Mouse (Mus musculus): Measurements from ENCODE around the gene Gys1. TPM values are rescaled to one million over a fixed set of nuclear protein-coding genes. Genes with fewer than 3 reads are reported as not detected.
"Not testable (repeated sequence)": the region's sequence is repeated elsewhere in the genome, so short reads cannot be mapped to it uniquely, and the experiment has no call there.

The Gys1 gene
- total and polyA plus RNA-seq, 3 experiments, result 46.4 to 64.0 (median 57.6) TPM

DNA sequence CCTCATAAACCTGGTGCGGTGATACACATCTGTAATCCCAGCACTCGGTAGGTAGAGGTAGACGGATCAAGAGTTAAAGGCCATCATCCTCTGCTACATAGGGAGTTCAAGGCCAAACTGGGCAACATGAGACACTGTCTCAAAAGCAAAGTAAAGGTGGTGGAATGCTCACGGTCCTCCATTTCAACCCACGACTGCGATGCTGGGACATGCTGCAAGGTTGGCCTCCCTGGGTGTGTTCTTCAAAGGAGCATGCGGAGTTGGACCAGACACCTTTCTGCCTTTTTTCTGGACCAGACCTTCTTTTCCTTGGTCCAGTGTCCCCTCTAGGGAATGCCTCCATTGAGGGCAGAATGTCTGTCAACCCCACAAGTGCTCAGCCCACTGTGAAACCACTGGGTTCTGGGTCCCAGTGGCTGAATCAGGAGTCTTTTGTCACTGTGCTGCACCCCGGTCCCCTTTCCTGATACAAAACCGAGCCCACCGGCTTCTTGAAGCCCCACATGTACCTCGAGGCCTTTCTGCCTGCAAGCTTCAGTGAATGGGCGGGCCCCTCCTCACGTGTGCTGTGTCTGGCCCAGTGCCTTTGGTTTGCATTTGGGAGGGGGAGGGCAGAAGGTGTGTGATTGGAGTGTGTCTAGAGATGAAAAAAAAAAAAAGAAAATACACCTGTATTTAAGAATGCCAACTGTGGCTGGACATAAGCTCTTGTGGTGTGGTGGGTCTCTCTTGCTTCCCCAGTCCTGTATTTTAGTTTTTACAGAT, 21.5 kb downstream of the Gys1 start:
- DNase-seq, result no peak

DNA sequence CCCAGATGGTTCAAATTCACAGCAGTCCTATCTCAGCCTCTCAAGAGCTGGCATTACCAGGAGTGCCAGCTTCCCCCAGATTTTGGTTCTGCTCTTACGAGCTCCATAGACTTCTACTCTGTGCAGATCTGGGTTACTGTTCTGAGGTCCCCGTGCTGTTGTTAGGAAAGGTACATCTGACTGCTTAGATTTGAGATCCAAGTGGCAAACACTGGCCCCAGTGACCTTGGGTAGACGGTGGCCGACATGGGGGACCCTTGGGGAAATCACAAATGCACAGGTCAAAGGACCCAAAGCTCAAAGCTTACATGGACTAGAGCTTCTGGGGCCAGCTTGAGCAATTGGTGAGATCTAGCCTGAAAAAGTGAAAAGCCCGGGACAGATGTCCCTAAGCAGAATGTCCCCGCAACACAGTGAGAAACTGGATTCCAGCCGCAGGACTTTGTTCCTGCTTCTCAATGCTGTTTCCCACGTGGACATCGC, 22.1 kb downstream of the Gys1 start:
- no peak for DNase-seq

DNA sequence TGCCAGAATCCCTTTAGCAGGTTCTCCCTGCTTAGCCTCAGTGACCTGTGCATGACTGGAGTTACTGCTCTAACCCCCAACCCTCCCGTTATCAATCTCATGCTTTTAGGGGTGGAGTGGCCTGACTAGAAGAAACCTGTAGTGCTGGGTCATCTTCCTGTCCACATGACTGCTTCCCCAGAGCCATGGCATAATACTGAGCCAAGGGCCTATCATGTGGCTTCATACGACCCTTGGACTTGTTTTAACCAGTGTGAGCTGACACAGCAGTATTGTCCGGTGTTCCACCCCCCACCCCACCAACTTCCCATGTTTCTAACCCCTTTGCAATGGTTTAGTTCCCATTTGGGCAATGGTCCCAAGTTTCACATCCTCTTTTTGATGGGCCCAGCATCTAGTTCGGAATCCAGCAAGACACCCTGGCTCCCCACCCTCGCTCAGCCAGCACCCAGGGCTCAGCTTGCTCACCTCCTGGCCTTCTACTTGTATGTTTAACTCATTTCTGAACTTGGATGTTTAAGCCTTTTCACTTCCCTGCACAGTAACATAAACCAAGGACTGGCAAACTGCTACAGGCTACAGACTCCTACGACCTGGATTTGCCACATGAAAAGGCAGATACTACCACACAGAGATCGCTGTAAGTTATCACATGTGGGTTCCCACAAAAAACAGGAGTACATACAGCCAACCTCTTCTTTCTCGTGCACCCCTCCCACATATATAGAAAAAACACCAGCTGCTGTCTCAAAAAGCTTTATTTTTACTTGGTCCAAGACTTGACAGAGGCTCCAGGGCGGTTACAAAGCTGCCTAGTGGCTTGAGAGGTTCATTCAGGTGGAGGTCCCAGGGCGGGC, 22.8 kb downstream of the Gys1 start:
- DNase-seq, result peak; percentile 68

DNA sequence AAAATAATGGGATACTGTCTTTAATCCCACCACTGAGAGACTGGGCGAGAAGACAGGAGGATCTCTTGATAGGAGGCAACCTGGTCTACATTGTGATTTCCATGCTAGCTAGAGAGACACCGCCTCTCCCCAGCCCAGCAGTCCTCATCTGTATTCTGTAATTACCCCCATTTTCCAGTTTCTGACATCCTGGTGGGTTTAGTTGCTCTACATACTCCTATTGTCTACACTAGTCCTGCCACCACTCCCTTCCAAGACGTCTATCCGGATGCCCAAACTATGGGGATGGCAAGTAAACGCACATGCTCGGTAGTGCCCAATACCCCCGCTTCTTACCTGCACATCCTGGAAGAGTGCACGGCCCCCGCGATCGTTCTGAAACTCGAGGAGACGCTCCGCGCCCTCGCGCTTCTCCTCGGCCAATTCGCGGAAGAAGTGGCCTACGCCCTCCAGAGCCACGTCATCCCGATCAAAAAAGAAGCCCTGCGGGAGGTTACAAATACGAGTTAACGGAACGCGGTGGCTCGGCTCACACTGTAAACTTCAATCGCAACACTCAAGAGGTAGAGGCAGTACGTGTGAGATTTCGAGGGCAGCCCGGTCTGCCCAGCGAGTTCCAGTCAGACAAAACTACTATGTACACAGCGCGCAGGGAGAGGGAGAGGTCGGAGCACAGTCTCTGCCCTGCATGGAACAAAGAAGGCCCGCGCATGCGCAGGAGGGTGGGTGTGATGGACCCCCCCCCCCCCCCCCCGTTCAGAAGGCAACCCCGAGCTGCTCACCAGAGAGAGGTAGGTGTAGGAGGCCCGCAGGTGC, 24.3 kb downstream of the Gys1 start:
- peak; percentile 84 for DNase-seq

DNA sequence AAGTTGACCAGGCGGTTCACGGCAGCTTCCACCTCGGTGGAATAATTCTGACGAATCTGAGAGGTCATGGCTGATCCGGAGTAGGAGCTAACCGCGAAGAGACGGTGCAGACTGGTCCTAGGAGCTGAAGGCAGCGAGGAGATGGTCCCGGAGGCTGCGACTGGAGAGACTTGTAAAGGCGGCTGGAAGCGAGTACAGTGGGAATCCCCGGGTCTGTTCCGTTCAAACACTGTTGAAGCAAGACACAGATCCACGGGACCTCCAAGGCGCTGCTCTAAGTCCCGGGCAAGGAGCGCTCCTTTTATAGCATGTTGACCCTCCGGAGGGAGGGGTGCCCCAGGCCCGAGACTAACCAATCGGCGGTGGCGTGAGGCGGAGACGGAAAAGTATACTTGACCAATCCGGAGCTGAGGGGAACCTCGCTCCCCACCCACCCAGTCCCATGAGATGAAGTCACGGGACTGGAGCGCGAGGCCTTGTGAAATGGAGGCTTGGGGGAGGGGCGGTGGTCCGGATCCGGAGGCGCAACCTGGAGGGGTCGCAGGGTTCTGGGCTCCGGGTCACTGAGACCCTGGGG, 25.0 kb downstream of the Gys1 start, which contains the start of gene Ftl1:
TSS of gene Ftl1 (minus strand) at position 321 of the 577 bp plus-strand sequence.
- DNase-seq, result peak; percentile 99

DNA sequence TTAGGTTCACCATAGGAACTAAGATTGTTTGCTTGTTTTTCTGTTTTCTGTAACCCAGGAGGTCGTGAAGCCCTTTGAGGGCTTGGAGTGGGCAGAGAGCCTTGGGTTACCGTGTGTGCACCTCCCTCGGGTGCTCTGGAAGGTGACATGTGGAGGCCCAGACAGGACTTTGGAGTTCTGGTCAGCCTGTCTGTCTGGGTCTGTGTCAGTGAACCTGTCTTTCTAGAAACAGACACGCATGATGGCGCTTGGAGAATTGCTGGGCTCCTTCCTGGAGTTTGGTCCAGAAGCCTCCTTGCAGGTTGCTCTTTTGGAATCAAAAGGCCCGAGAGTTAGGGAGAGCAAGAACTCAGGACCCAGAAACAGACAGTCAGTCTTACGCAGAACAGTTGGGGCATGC, 25.7 kb downstream of the Gys1 start:
- no peak for DNase-seq

DNA sequence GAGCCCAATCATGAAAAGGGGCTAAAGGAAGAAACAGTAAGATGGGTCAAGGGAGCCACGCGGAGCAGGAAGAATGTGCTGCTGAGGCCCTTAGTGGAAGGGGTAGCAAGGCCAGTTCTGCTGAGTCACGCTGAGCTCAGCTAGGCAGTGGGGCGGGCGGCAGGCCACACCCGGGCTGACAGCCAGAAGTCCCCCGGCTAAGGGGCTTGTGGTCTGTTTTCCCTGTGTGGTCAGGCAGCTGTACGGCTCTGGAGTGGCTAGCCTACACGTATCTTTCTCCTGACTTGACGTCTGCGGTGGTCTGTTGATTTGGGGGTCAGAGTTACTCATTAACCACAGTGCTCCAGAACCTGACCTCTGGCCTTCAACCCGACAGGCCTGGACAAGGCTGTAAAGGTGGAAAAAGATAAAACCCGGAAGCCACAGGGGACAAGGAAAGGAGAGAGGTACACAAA, 26.2 kb downstream of the Gys1 start:
- peak; percentile 91 for DNase-seq

DNA sequence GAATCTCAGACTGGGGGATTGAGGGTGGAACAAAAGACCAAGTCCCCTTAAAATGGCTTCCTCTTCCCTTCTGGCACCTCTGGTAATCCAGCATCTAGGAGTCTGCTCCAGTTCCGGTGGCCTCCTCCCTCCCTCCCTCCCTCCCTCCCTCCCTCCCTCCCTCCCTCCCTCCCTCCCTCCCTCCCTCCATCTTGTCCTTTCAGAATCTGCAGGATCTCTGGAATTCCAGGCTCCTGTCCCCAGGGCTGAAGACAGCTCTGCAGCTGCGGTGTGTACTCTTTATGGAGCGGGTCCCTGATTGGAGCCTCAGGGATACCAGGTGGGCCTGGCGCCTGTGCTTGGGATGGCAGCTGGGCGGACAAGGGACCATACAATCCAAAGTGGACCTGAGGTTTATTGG, 26.7 kb downstream of the Gys1 start:
- no peak for DNase-seq

DNA sequence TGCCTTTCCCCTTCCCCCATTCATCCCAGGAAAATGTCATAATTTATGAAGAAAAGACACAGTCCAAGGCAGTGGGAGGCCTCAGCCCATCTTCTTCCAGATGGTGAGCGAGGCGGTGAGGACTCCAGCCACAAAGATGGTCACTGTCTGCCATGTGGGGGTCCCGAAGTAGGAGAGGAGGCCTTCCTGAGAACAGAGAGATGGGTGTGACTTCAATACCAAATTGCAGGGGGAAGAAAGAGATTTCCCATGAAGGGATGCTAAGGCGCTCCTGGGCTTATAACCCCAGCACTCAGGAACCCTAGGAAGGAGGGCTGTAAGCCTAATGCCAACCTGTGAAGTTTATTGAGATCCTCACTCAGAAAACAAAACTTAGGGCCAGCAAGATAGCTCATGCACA, 27.1 kb downstream of the Gys1 start:
- no peak for DNase-seq

DNA sequence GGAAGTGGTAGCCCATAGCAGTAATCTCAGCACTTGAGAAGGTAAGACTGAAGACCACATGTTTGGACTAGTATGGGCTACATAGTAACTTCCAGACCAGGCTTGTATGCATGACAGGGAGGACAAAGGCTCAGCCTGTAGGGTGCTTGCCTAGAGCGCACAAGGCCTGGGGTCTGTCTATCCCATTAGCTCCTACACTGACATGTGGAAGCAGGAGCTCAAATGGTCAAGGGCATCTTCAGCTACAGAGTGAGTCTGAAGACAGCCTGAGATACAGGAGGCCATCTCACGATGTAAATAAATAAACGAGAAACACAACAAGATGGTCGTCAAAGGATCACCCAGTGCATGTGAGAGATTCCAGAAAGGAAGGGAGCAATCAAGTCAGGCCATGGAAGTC, 27.7 kb downstream of the Gys1 start:
- DNase-seq, result no peak

DNA sequence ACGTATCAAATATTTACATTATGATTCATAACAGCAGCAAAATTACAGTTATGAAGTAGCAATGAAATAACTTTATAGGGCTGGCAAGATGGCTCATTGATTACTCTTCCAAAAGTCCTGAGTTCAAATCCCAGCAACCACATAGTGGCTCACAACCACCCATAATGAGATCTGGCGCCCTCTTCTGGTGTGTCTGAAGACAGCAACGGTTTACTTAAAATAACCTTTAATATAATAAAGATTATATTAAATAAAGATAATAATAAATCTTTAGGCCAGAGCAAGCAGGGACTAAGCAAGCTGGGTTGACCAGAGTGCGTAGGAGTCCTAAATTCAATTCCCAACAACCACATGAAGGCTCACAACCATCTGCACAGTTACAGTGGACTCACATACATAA, 28.2 kb downstream of the Gys1 start:
- not testable (repeated sequence) for DNase-seq

DNA sequence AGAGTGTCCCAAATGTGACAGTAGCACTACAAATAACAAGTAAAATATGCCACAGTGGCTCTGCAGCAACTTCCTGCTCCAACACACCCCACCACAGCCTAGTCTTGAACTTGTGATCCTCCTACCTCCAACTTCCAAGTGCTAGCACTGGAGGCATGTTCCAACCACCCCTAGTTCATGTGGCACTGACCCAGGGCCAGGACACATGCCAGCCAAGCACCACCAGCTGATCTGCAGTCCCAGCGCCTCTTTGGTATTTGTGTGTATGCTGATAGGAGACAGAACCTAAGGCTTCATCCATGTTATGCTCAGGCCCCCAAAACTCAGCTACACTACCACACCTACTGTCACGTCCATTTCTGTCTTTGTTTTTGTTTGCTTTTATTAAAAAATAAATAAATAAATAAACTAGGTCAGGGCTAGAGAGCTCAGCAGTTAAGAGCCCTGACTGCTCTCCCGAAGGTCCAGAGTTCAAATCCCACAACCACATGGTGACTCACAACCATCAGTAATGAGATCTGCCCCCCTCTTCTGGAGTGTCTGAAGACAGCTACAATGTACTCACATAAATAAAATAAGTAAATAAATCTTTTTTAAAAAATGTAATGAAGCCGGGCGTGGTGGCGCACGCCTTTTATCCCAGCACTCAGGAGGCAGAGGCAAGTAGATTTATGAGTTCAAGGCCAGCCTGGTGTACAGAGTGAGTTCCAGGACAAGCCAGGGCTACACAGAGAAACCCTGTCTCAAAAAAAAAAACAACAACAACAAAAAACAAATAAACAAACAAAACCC, 29.5 kb downstream of the Gys1 start:
- DNase-seq, result no peak

DNA sequence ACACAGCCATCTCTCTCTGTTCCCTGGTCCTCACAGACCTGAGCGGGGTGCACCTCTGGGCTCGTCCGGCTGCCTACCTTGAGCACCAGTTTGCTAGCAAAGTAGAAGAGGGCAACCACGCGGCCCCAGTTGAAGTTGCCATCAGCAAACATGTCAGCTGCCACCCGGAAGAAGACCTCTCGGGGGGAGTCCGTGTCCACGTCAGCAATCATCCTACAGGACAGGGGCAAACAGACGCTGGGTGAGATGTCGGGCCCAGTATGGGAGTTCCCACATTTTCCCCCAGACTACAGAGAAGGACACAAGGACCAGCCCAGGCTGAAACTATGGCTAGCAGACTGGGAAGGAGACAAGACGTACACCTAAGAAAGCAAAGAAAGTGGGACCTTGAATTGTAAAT, 30.5 kb downstream of the Gys1 start:
- DNase-seq, result no peak

DNA sequence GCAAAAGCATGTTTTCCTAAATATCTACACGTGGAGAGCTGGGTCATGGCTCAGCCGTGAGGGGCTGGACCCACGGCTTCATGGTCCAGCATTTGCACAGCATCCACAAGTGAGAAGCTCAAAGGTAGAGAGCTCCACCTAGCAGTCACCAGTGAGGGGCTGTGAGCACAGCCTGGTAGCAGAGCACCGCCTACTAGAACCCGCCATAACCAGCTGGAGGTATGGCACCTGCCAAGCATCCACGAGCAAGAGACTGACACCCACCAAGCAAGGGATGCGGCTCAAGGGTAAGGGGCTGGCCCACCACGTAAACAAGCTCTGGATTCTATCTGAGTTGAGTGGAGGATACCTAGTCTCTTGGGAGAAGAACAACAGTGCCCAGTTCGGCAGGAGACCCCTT, 30.9 kb downstream of the Gys1 start:
- DNase-seq, result no peak

DNA sequence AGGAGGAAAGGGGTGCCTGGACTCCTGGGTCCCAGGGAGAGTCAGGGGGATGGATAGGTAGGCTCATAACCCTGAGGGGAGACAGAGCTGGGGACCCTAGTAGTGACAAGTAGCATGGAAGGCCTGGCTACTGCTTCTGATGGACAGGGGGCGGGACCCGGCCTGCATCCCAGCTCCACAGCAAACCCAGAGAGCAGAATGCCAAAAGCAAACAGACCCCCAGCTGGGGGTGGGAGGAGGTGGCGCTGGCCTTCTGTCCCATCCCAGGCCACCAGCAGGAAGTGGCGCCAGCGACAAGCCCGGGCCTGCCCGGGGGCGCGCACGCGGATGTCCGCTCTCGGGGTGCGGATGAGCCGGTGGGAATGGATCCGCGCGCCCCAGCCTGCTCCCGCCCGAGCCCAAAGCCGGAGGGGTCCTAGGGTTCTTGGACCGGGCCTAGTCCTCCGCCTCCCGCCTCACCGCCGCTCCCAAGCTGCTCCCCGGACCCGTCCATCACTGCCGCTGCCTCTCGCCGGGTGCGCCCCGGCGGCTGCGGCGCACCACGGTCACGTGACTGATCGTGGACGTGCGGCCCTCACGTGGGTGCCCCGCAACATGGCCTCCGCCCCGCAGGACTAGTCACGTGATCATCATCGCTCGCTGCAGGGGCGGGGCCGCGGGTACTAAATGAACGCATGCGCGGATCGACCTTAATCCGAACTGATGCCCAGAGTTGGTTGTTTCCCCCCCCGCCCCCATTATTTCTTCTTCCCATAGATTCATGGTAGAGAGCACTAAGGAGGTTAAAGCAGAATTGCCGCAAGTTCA, 31.8 kb downstream of the Gys1 start, which contains the start of gene Bax:
TSS of gene Bax (minus strand) at position 616 of the 807 bp plus-strand sequence.
- DNase-seq, result peak; percentile 96

DNA sequence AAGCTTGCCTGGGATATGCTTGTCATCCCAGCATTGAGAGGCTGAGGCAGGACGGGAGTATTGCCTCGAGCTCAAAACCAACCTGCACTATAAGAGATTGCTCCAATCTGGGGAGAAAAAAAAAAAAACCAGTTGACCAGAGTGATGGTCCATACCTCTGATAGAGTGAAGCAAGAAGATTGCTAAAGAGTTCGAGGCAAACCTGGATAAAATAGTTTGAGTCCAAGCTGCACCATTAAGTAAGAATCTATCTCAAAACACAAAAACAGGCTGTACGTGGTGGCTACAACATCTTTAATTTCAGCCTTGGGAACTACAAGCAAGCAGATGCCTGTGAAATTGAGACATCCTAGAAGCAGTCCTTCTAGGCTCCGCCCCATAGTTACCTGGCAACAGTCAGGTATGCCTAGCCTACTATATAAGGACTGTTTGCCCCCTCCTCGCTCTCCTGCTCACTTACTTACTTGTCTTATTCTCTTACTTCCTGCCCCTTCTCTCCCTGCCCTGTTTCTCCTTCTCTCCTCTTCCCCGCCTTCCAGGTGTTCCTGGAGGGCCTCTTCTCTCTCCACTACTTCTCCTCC, 32.5 kb downstream of the Gys1 start:
- peak; percentile 2 for DNase-seq

DNA sequence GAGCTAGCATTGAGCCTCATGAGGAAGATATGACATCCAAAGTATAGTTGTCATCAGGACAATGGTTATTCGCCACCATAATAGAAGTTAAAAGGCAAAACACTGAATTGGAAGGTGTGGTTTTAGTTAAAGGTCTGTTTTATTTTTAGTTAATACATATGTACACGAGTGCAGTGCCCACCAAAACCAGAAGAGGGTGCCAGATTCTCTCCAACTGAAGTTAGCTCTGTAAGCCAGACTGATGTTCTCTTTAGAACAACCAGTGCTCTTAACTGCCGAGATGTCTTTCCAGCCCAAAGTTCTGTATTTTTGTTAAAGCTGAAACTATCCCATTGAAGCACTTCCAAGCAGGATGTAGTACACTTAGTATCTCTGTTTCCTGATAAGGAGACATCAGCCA, 36.2 kb downstream of the Gys1 start:
- peak; percentile 65 for DNase-seq

DNA sequence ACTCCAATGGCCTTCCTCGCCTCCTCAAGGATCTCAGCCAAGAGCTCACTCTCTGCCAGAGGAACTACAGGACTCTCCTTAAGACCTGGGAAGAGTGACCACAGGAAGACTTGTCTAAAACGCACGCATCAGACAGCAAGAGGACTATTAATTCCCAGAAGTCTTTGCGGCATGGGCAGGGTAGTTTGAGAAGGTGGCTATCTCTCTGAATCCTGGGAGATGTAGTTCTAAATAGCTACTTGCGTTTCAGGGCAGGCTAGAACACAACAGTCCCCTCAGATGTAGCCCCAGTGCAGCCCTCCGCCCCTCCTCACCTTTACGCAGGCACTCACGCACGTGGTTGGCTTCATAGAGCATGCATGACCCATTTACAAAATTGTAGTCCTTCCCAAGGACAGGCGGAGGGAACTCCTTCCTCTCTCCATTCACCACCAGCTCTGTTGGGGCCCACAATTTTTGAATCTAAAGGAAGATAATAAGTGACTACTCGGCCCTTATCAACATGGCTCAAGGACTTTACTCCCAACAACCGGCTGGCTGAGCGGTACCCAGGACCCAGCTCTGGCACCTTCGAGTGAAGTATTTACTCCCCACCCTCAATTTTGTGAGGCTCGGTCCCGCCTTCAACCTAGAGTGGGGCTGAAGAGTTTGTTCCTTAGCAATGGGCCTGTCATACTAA, 40.8 kb downstream of the Gys1 start:
- peak; percentile 63 for DNase-seq

DNA sequence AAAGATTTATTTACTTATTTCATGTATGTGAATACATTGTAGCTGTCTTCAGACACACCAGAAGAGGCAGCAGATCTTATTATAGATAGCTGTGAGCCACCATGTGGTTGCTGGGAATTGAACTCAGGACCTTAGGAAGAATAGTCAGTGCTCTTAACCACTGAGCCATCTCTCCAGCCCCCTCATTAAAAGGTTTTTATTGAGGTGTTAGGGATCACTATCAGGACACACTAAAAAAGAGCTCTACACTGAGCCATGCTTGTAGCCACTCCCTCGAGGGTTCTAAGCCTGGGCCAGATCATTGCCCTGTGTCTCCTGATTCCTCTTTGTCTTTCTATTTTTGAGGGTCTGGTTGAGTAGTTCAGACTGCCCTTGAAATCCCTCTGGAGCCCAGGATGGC, 41.8 kb downstream of the Gys1 start:
- no peak for DNase-seq

All from adrenal gland, adult 2 months (tissue).